Mouse (Mus musculus) left cerebral cortex, adult 2 months (tissue): ENCODE data around the gene Dnaja2. TPM values are rescaled to one million over a fixed set of nuclear protein-coding genes. Genes with fewer than 3 reads are reported as not detected.
A peak's percentile ranks its signal among the peaks of the same experiment; 100 is the strongest.

Experiments used
- DNase-seq, 2 experiments: peaks; one replicate each; pipeline ENCODE4 v3.0.0; 2021 to 2022; ENCODE audit warnings: low spot score in 2 of 2, mixed read lengths in 1 of 2; ENCODE audit errors: extremely low spot score in 1 of 2
- H3K27ac ChIP-seq: fragments of 200-600 bp; 2 replicates; pipeline ENCODE4 v1.8.1; 2022
- H3K4me3 ChIP-seq: fragments of 200-600 bp; 2 replicates; pipeline ENCODE4 v1.8.1; 2022
- CTCF ChIP-seq: fragments of 200-600 bp; IDR thresholded peaks from 2 replicates; pipeline ENCODE4 v1.8.1; 2022; ENCODE audit warnings: antibody characterized with exemption, mild to moderate bottlenecking, moderate library complexity
- intact Hi-C: fragments of 180-260 bp; cut with DNase I; formaldehyde crosslinking; loops from one replicate; pipeline ENCODE4 v1.15.1; 2025
- total RNA-seq, 2 experiments: library from RNA; stranded (reverse); gene quantifications; 2 replicates each; pipeline ENCODE4 v1.2.3; 2021

The Dnaja2 gene
- total RNA-seq, 2 experiments from 2014 or later: 175 to 199 TPM

DNA sequence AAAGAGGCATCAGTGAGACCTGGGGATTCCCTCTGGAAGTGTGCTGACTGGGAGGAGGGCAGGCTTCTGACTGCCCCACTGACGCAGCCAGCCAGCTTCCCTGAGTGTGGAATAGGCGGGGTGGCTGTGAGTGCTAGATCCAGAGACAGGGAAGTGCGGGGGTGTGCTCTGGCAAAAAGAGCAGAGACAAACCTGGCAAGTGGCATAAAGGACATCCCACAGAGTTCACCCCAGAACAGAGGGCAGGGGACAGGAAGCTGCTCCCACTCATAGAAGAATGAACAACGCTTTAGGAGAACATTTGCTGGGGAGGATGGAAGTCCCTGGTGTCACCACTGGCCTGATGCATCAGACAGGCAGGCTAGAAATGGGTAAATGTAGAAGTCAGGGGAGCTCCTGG lies 37.8 kb downstream of the Dnaja2 start:
- TF ChIP-seq CTCF: no peak
- DNase-seq: peak; percentile 62 to 64
- intact Hi-C loops: loop anchor here (1.0 kb wide), 1 partner anchor 25 kb away; the partner anchor contains the start of gene Gpt2
- Histone ChIP-seq H3K4me3 (no peak overlapping the region), H3K27ac (peak overlapping the region; percentile 74)

DNA sequence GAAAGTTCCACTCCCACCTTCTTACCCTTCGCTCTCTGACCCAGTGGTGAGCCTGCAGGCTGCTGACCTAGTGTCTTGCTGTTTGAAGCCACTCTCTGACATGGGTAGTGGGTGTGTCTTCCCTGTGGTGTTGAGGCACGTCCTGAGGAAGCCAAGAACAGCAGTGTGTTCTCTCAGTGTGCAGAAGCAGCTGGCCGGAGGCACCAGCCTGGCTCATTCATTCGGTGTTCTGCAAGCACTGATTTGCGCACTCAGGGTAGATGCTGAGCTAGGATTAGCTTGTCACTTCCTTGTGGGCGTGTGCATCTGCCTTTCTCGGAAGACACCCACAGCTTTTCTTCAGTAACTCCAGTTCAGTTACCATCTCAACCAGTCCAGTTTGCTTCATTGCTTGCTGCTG lies 39.8 kb downstream of the Dnaja2 start:
- H3K27ac ChIP-seq: peak overlapping the region; percentile 77
- no peak overlapping the region for H3K4me3 ChIP-seq
- no peak for TF ChIP-seq CTCF
- DNase-seq: peak; percentile 64 to 69
- intact Hi-C loops: no loop called here

DNA sequence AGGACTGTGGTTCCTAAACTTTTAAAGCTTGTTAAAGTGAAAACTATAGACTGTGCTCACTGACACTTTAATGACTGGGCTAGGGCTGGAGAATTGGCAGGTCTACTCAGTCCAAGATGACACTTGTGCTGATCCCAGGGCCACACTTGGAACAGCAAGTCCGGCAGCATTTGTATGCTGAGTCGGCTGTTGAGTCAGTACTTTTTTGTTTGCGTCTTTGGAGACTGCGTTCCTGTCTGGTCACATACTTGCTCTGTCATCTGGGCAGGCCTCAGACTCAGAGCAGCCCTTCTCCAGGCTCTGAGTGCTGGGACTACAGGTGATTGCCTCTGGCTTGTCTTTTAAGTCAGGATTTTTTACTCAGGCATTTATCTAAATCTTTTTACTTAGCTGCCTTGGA lies 41.9 kb downstream of the Dnaja2 start:
- no peak for TF ChIP-seq CTCF
- intact Hi-C loops: no loop called here
- H3K27ac ChIP-seq: peak overlapping the region; percentile 36; the same call in 1 of the 2 replicates
- no peak overlapping the region for H3K4me3 ChIP-seq
- no peak for DNase-seq

DNA sequence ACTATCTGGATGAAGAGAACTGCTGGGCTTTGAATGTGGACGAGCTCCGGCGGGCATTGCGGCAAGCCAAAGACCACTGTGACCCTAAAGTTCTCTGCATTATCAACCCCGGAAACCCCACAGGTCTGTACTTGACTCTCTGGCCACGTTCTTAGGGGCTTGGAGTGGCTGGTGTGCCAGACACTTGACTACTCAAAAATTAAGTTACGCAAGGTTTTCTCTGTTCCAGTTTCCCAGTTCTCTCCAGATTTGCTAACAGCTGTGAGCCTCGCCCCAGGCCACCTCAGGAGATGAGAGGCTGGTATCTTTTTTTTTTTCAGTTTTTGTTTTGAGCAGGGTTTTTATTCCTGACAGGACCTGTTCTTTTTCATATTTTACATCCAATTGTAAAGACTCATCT lies 42.9 kb downstream of the Dnaja2 start:
- Histone ChIP-seq H3K4me3 (no peak overlapping the region), H3K27ac (peak overlapping the region; percentile 36; the same call in 1 of the 2 replicates)
- intact Hi-C loops: no loop called here
- no peak for TF ChIP-seq CTCF
- DNase-seq: no peak

DNA sequence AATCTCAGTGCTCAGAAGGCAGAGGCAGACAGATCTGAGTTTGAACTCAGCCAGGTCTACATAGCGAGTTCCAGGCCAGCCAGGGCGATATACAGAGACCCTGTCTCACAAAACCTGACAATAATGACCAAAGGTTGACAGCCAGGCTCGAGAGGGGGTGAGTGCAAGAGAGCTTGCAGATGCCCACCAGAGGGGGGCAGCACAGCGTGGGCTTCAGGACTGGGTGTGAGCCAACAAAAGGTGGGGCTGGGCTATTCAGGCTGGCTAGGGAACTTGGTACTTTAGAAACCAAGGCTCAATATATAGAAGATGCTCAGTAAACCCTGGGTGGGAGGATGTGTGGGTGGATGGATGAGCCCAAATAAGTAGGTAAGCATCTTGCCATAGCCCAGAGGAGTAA lies 46.5 kb downstream of the Dnaja2 start:
- no peak overlapping the region for H3K4me3 ChIP-seq
- no peak overlapping the region for H3K27ac ChIP-seq
- intact Hi-C loops: no loop called here
- TF ChIP-seq CTCF: peak; percentile 12
- DNase-seq: no peak

DNA sequence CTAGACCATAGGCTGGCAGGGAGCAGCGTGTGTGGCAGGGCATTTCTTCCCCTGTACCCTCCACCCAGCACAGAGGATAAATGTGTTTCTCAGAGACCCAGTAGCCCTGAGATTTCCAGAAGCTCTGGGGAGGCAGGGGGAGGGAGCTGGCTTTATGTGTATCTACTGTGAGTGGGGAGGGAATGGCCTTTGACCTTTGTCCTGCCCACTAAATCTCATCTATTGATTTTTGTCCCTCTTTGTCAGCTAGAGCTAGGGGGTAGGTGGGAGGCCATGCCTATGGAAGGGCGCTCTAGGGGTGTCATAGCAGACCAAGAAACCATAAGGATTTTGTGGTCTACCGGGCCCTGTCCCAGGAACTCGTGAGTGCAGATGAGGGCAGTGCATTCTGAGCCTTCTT lies 48.5 kb downstream of the Dnaja2 start:
- no peak for DNase-seq
- no peak overlapping the region for H3K4me3 ChIP-seq
- TF ChIP-seq CTCF: no peak
- H3K27ac ChIP-seq: no peak overlapping the region
- intact Hi-C loops: no loop called here

DNA sequence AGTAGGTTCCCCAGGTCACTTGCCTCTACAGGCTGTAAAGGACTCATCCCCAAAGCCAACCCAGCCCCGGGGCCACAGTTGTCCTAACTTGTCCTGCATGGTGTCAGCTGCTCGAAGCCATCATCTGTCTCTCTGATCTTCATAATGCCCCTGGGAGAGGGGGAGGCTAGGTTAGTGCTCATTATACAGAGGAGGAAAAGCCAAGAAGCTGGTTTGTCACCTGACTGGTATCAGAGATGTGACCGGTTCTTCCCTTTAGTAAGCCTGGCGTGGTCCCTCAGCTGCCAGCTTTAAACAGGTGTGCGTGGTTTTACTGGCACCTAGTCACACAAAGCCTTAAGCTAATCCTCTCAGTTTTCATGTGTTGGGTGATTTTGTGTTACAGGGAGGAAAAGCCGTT lies 50.4 kb downstream of the Dnaja2 start:
- no peak for TF ChIP-seq CTCF

DNA sequence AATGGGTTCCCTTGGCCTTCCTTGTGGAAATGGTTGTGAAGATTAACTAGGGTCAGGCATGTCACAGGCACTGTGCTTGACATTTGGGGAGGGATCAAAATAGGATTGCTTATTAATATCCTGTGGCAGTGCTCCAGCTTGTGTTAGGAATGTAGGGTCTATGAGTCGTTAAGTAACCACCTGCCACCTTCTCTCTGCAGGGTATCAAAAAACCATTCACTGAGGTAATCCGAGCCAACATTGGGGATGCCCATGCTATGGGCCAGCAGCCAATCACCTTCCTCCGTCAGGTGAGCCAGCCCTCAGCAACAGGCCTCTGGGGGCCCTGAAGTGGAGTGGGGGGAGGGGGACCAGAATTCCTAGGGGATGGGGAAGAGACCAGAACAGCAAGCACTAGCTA lies 52.1 kb downstream of the Dnaja2 start:
- H3K4me3 ChIP-seq: no peak overlapping the region
- intact Hi-C loops: no loop called here
- DNase-seq: no peak
- TF ChIP-seq CTCF: no peak
- H3K27ac ChIP-seq: no peak overlapping the region

More for the DNA sequence above, 50.4 kb downstream of the Dnaja2 start:
- no peak for DNase-seq
- no peak overlapping the region for H3K4me3 ChIP-seq
- H3K27ac ChIP-seq: no peak overlapping the region
- intact Hi-C loops: no loop called here

DNA sequence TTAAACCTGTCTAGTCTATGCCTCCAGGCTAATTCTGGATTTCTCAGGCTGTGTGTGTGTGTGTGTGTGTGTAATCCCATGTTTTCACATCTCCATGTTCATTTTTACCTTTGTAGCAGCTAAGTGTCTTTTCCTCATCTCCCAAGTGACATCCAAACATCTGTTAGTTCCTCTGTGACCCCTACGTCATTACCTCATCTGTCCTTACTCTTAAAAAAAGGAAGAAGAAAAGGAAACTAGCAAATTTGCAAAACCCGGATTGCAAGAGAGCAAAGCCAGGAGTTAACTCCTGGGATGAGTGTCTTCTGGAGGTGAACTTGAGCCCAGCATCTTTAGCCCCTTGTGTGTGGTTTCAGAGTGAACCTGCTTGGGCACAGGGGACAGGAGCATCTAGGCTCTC lies 52.8 kb downstream of the Dnaja2 start:
- H3K4me3 ChIP-seq: no peak overlapping the region
- no peak for TF ChIP-seq CTCF
- DNase-seq: no peak
- intact Hi-C loops: no loop called here
- no peak overlapping the region for H3K27ac ChIP-seq

DNA sequence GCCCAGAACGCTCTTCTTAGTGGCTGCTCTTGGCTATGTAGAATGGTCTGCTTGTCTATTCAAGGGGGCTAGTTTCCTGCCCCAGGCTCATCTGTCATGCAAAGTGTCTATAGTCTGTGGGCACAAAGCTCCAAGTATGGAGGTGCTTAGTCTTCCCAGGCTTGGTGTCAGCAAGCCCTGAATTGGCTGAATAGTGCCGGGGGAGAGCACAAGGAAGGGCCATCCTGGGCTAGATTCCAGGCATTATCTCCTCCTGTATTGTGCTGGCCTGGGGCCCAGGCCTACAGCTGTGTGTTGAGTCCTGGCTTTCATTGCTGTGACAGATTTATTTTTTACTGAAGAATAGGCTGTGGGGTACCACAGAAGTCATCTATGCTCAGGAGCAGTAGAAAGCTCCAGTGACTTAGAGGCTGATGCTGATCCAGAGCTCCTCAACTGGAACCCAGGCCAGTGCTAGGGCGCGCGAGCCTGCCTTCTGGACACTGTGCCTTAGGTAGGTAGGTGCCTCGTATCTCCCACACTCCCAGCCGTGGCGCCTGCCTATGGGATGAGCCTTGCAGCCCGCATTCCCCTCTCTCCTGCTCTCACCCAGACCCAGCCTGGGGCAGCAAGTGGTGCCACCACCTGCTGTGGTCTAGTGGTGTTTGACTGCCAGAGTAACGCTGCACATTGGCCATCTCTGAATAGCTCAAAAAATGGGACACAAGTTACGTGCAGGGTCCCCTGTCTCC lies 54.0 kb downstream of the Dnaja2 start:
- TF ChIP-seq CTCF: no peak
- H3K4me3 ChIP-seq: no peak overlapping the region
- no peak overlapping the region for H3K27ac ChIP-seq
- intact Hi-C loops: no loop called here
- peak in 1 of 2 experiments; percentile 37 for DNase-seq

DNA sequence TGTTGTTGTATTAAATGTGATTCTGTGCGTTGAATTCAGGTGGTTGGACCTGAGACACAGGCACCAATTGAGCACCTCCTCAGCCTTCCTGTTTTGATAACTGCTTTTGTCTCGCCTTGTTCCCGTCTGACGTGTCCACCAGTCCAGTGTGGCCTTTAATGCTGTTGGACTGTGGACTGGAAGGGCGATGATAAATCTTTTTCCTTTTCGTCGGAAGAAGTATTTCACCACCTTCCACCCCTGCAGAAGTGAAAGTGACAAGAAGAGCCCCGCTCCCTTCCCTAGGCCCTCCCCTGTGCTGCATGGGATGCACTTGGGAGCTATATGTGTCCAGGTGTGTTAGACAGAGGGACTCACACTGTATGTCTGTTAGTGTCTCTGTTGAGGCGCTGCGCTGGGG lies 54.7 kb downstream of the Dnaja2 start:
- no peak for TF ChIP-seq CTCF
- Histone ChIP-seq H3K4me3 (no peak overlapping the region), H3K27ac (no peak overlapping the region)
- intact Hi-C loops: no loop called here
- no peak for DNase-seq

DNA sequence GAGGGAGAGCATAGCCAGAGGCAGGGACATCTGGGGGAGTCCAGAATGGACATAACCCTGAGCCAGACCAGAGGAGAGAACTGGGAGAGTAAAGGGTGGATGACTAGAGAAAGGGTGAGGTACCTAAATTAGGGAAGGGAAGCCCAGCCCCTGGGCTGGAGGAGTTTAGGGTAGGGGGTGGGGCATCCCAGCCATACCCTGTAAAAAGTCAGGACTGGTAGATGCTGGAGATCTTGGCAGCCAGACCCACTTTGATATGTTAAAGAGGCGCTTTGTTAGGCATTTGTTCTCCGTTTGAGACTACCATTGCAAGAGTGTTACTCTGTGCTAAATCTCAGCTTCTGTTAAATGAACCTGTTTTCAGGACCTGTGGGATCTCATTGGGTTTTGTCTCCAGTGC lies 56.6 kb downstream of the Dnaja2 start:
- intact Hi-C loops: no loop called here
- H3K4me3 ChIP-seq: no peak overlapping the region
- no peak for DNase-seq
- TF ChIP-seq CTCF: no peak
- H3K27ac ChIP-seq: no peak overlapping the region

DNA sequence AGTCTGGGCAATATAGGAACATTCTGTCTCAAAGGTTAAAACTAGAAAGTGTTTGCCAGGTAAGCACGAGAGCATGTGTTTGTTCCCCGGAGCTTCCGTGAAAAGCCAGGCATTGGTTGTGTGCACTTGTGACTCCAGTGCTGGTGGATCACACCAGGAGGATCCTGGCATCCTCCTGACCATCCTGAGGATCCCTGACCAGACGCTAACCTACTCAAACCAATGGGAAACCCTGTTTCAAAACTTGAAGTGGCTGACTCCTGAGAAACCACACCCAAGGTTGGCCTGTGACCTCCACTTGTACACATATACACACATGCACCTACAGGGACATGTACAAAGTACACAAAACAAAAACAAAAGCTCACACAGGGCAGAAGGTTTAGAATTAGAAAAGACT lies 58.4 kb downstream of the Dnaja2 start:
- no peak overlapping the region for H3K4me3 ChIP-seq
- intact Hi-C loops: no loop called here
- no peak for TF ChIP-seq CTCF

More for the DNA sequence above, 58.4 kb downstream of the Dnaja2 start:
- no peak overlapping the region for H3K27ac ChIP-seq
- no peak for DNase-seq
